Mouse (Mus musculus) bone marrow, adult 2 months (tissue): ENCODE measurements around the gene Cby3.
A peak's percentile ranks its signal among the peaks of the same experiment; 100 is the strongest.

Experiments
- CTCF ChIP-seq: fragments of 200-500 bp; IDR thresholded peaks from 2 replicates; pipeline ENCODE4 v1.5.1; 2011; ENCODE audit warnings: low read length, control low read depth; ENCODE audit not compliant: control insufficient read depth, insufficient read depth
- POLR2A ChIP-seq: fragments of 200-500 bp; IDR thresholded peaks from 2 replicates; pipeline ENCODE4 v1.6.1; 2011; ENCODE audit warnings: low read depth, mild to moderate bottlenecking, control low read depth, low read length, borderline replicate concordance; ENCODE audit not compliant: control insufficient read depth

- no peak for TF ChIP-seq POLR2A
- TF ChIP-seq CTCF: peak; percentile 72
Measured at GRCm38 (mm10) chr11:50364548-50364947, 10.3 kb downstream of the Cby3 start.
